Mouse (Mus musculus) hindbrain, embryonic 15.5 days (tissue): ENCODE measurements around the gene Opalin. TPM values are rescaled to one million over a fixed set of nuclear protein-coding genes. Genes with fewer than 3 reads are reported as not detected.

Experiments
- ATAC-seq: fragments of 200-750 bp; cut with Nextera tagmentation; 2 replicates; pipeline ENCODE4 v1.8.0; 2017; ENCODE audit warnings: low read depth, moderate number of reproducible peaks, moderate TSS enrichment; ENCODE audit not compliant: low FRiP score
- H3K27ac ChIP-seq: fragments of 300-500 bp; sonication (generic); replicated peaks from 2 replicates; pipeline ENCODE4 v1.5.1; 2015; ENCODE audit warnings: mild to moderate bottlenecking, inconsistent platforms
- H3K27me3 ChIP-seq: fragments of 300-500 bp; sonication (generic); 2 replicates; pipeline ENCODE4 v1.6.1; 2015; ENCODE audit warnings: control low read depth, inconsistent platforms
- H3K36me3 ChIP-seq: fragments of 300-500 bp; sonication (generic); 2 replicates; pipeline ENCODE4 v1.6.1; 2015; ENCODE audit warnings: control low read depth, inconsistent platforms
- H3K4me1 ChIP-seq: fragments of 300-500 bp; sonication (generic); replicated peaks from 2 replicates; pipeline ENCODE4 v1.6.1; 2015; ENCODE audit warnings: control low read depth, inconsistent platforms
- H3K4me2 ChIP-seq: fragments of 300-500 bp; sonication (generic); 2 replicates; pipeline ENCODE4 v1.6.1; 2015; ENCODE audit warnings: moderate library complexity, mild to moderate bottlenecking, inconsistent platforms
- H3K4me3 ChIP-seq: fragments of 300-500 bp; sonication (generic); 2 replicates; pipeline ENCODE4 v1.5.1; 2015; ENCODE audit warnings: mild to moderate bottlenecking, inconsistent platforms
- H3K9ac ChIP-seq: fragments of 300-500 bp; sonication (generic); 2 replicates; pipeline ENCODE4 v1.6.1; 2015; ENCODE audit warnings: inconsistent platforms
- H3K9me3 ChIP-seq: fragments of 300-500 bp; sonication (generic); 2 replicates; pipeline ENCODE4 v1.6.1; 2016; ENCODE audit warnings: control low read depth, inconsistent platforms
- WGBS: fragments of 180-500 bp; shearing (Covaris S2); methylation state at CpG from one replicate; pipeline ENCODE4 v1.1.7; 2015; 5-methylcytosine and 5-hydroxymethylcytosine counted together
- polyA plus RNA-seq: library from polyadenylated mRNA; unstranded; fragments of >200 nt; fragmentation: Nextera tagmentation; extraction: Ambion mirVana; gene quantifications from 2 replicates; pipeline ENCODE4 v1.2.1, GENCODE M21; 2015

Gene Opalin
- polyA plus RNA-seq, 1 experiment from 2014 or later, result not detected

DNA sequence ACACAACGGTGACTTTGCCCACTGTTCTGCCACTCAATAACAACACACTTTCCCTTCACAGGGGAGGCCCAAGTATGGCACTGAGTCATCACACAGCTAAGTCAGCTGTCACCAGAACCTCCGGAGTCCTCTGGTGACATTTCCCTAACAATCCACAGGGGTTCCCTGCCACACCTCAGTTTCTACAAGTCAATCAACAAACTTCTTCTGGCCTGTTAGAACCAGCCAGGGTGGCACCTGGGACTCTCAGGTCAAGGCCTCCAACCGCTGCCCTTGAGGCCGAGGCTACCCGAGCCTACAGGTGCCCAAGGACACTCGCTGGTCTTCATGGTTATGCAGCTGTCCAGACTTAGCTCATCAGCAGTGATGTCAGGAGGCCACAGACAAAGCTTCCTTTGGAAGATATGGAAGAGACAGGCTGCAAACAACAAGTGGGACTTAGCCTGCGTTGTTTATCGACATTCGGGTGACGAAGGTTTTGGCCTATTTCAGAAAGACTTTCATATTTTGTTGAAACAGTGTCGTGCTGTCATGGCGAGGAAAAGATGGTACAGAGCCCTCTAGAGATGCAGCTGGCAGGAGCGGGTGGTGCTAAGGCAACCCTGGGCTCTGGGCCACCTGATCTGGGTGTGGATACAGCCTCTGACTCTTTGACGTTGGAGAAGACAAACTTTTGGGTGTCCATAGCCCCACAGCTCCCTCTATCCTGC, 3.0 kb downstream of the Opalin start:
- H3K4me3 ChIP-seq, result no peak overlapping the region
- no peaks in the 10 kb centered on the region for H3K36me3 ChIP-seq
- no peaks in the 10 kb centered on the region for H3K9me3 ChIP-seq
- H3K4me2 ChIP-seq, result no peak overlapping the region
- 90% methylated on average over 14 of the region's 14 CpGs for WGBS
- no peak overlapping the region for H3K27ac ChIP-seq
- no peak overlapping the region for H3K9ac ChIP-seq
- ATAC-seq, result no peak
- H3K4me1 ChIP-seq, result no peaks in the 10 kb centered on the region
- no peaks in the 10 kb centered on the region for H3K27me3 ChIP-seq

DNA sequence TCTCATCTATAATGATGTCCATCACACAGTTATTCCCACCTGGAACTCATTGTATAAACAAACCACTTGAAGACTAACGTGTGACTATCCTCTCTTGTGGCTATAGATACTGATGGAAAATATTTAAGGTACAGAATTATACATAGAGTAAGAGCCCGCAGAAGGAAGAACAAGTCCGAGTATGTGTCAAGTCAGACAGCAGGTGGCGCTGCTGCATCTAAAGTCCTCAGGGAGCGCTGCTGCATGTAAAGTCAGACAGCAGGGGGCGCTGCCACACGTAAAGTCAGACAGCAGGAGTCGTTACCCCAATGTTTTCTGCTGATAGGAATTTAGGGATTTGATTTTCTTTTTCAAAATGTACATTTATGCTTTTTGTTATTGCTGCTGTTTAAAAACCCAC, 5.4 kb downstream of the Opalin start:
- Histone ChIP-seq H3K27me3 (no peaks in the 10 kb centered on the region), H3K4me3 (no peak overlapping the region), H3K27ac (no peak overlapping the region), H3K4me1 (no peaks in the 10 kb centered on the region), H3K36me3 (no peaks in the 10 kb centered on the region), H3K9ac (no peak overlapping the region), H3K4me2 (no peak overlapping the region), H3K9me3 (no peaks in the 10 kb centered on the region)
- ATAC-seq, result peak; percentile 37; the same call in 1 of the 2 replicates
- WGBS, result 7% methylated on average over 8 of the region's 8 CpGs

DNA sequence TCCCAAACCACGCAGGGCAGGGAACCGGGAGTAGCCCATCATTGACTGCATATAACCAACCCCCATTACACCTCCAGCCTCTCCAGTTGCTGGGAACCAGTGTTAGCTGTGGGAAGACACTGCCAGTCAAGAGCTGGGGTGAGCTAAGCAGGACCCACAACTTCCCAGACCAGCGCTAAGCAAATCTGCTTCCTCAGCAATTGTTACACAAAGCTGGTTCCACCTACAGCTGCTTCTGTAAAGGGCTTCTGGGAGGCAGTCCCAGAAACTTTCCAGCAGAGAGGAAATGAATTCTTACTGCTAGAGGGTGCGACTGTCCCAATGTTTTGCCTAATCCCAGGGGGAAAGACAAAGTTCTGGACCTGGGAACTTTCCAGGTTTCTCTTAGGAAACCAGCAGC, 22.2 kb downstream of the Opalin start:
- WGBS, result 62% methylated on average over 4 of the region's 4 CpGs
- H3K27me3 ChIP-seq, result no peaks in the 10 kb centered on the region

DNA sequence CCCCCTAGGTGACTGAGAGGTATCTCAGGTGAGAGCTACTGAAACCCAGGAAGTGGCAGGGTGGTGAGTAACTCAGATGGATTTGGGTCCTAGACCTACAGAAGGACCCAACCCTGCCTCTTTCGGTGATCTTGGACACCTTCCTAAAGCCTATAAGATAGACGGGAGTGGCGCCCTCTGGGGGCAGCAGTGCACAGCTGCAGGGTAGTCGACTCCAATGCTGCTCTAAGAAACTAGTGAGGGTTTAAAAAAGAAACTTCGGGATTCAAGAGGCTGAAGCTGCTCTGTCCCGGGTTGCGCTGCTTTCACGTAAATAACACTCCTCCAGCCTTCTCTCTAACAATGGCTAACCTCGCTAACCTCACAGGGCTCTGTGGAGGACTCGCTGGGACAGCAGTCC, 23.4 kb downstream of the Opalin start:
- Histone ChIP-seq H3K4me1 (no peaks in the 10 kb centered on the region), H3K27ac (no peak overlapping the region), H3K9me3 (no peaks in the 10 kb centered on the region), H3K36me3 (no peaks in the 10 kb centered on the region), H3K4me2 (no peak overlapping the region), H3K27me3 (no peaks in the 10 kb centered on the region), H3K4me3 (no peak overlapping the region), H3K9ac (no peak overlapping the region)
- no peak for ATAC-seq
- 41% methylated on average over 10 of the region's 10 CpGs for WGBS

More for the DNA sequence above, 22.2 kb downstream of the Opalin start:
- H3K36me3 ChIP-seq, result no peaks in the 10 kb centered on the region
- no peaks in the 10 kb centered on the region for H3K4me1 ChIP-seq
- no peak overlapping the region for H3K4me2 ChIP-seq
- no peak overlapping the region for H3K9ac ChIP-seq
- no peak overlapping the region for H3K27ac ChIP-seq
- no peaks in the 10 kb centered on the region for H3K9me3 ChIP-seq
- H3K4me3 ChIP-seq, result no peak overlapping the region
- ATAC-seq, result no peak

DNA sequence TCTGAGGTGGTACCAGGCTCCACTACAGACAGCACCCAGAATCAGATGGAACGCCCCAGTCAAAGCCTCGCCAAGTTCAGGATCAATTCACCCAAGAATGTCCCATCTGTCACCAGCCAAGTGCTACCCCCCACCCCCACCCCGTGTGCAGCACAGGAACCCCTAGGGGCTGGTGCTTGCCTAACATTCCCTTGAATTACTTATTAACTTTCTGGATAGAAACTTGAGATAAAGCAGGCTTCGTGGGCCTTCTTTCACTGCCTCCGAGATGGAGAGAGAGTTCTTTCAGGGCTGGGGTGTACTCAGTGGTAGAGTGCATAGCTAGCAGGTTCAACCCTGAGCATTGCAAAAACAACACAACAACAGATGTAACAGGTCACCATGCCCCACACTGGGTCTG, 24.7 kb downstream of the Opalin start:
- Histone ChIP-seq H3K9me3 (no peaks in the 10 kb centered on the region), H3K4me2 (no peak overlapping the region), H3K27me3 (no peaks in the 10 kb centered on the region), H3K36me3 (no peaks in the 10 kb centered on the region), H3K27ac (no peak overlapping the region), H3K4me3 (no peak overlapping the region), H3K4me1 (no peaks in the 10 kb centered on the region), H3K9ac (no peak overlapping the region)
- 51% methylated on average over 5 of the region's 5 CpGs for WGBS
- no peak for ATAC-seq

DNA sequence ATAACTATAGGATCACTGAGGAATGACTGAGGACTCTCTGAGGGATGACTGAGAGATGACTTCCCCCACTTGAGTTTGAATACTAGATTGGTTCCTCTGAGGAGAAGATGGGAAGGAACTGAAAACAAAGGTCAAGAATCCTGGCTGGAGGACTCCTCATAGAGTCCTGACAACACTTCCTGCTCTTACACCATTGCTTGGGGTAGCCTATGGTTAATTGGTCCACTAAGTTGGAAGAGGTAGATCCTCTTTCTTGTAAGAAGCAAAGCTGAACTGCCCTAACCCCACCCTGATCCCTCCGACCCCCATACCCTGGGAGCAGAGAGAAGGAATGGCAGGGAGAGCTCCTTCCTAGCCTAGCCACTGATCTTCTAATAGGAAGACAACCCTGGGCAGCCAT, 25.2 kb downstream of the Opalin start:
- WGBS, result 93% methylated on average over 1 of the region's 1 CpGs

DNA sequence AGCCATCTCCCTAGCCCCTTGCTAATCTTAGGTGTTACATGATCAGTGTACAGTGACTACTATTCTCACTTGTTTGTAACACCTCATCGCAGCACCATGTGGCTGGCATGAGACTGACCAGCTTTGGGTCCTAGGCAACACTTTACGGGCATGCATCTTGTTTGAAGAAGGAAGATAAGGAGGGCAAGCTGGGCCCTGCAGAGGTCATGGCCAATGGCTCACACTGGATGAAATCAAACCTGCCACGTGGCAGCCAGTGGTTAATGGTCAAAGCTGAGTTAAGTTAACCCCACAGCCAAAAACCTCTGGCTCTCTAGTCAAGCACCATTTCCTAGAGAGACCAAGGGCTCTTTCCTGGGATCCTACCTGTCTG, 28.7 kb downstream of the Opalin start:
- H3K4me3 ChIP-seq, result no peak overlapping the region
- no peaks in the 10 kb centered on the region for H3K36me3 ChIP-seq
- H3K4me2 ChIP-seq, result no peak overlapping the region
- no peaks in the 10 kb centered on the region for H3K4me1 ChIP-seq
- no peaks in the 10 kb centered on the region for H3K9me3 ChIP-seq
- no peak for ATAC-seq
- no peaks in the 10 kb centered on the region for H3K27me3 ChIP-seq
- no peak overlapping the region for H3K27ac ChIP-seq
- WGBS, result 85% methylated on average over 3 of the region's 3 CpGs
- H3K9ac ChIP-seq, result no peak overlapping the region

More for the DNA sequence above, 25.2 kb downstream of the Opalin start:
- no peak overlapping the region for H3K27ac ChIP-seq
- no peak for ATAC-seq
- H3K9me3 ChIP-seq, result no peaks in the 10 kb centered on the region
- H3K36me3 ChIP-seq, result no peaks in the 10 kb centered on the region
- H3K9ac ChIP-seq, result no peak overlapping the region
- no peaks in the 10 kb centered on the region for H3K4me1 ChIP-seq
- no peaks in the 10 kb centered on the region for H3K27me3 ChIP-seq
- H3K4me3 ChIP-seq, result no peak overlapping the region
- no peak overlapping the region for H3K4me2 ChIP-seq

DNA sequence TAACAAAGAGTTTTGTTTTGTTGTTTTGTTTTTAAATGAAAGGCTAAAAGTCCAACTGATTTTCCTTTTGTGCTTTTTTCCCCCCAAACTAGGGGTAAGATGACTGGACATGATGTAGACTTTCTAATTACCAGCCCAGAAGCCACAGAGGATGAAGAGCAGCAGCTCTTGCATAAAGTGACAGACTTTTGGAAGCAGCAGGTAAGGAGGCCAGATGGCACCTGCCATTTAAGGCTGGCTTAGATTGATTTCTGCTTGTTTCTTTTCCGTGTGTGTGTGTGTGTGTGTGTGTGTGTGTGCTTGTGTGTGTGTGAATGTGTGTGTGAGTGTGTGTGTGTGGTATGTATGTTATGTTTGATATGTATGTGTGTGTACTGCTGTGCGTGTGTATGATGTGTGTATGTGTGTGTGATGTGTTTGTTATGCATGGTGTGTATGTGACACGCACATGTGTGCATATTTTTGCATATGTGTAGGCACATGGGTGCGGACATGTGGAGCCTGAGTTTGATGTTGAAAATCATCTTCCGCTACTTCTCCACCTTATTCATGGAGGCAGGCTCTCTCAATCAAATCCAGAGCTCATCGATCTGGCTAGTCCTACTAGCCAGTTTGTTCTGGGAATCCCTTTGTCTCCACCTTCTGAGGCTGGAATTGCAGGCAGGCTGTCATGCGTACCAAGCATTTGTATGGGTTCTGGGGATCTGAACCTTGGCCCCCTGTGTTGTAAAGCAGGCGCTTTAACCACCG, 29.3 kb downstream of the Opalin start:
- WGBS, result 79% methylated on average over 9 of the region's 9 CpGs
- Histone ChIP-seq H3K4me1 (no peaks in the 10 kb centered on the region), H3K4me3 (no peak overlapping the region), H3K9ac (no peak overlapping the region), H3K9me3 (no peaks in the 10 kb centered on the region), H3K4me2 (no peak overlapping the region), H3K36me3 (no peaks in the 10 kb centered on the region), H3K27ac (no peak overlapping the region), H3K27me3 (no peaks in the 10 kb centered on the region)
- ATAC-seq, result no peak

DNA sequence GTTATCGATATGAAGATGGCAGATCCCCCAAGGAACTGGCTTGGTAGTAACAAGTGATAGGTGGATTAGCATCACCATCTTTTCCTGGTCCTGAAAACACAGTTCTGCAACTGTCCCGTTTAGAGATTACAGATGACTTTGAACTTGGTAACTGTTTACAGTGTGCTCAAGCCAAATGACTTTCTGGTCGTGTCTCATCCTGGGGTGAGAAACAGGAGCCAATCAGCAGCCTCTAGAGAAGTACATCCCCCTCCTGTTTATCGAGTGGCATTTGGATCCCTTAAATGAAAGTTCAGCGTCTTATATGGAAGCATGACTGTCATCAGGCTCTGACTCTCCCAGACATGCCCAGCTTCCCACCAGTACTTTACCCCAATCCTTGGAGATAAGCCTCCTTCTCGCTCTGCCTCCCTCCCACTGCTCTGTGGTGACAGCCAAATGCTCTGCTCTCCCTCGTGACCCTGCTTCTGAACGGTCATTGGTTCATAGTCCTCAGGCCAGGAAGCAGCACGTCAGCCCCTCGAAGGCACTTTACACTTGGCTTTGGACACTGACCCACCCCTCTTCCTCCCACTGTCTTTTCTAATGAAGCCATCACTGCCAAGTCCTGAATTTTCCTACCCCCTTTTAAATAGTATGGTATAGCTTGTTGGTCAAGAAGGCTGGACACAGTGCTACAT, 31.7 kb downstream of the Opalin start:
- Histone ChIP-seq H3K9me3 (no peaks in the 10 kb centered on the region), H3K4me1 (no peaks in the 10 kb centered on the region), H3K27ac (no peak overlapping the region), H3K27me3 (no peaks in the 10 kb centered on the region), H3K4me2 (no peak overlapping the region), H3K36me3 (no peaks in the 10 kb centered on the region), H3K9ac (no peak overlapping the region), H3K4me3 (no peak overlapping the region)
- no peak for ATAC-seq
- 61% methylated on average over 10 of the region's 10 CpGs for WGBS

DNA sequence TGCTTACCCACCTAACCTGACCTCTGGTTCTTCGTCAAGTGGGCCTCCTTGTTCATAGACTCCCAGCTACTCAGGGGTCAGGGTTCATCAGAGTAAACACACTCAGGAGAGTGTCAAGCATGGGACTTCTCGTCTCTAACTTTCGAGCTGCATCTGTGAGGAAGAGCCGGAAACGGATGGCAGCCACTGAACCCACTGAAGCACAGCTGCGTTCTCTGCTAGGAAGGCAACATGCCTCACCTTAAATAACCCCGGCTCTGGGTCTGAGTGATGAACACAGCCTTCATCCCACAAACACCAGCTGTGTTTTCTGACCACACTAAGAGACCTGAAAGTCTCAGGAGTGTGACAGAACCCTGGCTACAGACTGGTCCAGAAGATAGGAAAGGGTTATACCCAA, 37.8 kb downstream of the Opalin start:
- H3K36me3 ChIP-seq, result no peaks in the 10 kb centered on the region
- H3K27ac ChIP-seq, result no peak overlapping the region
- H3K4me3 ChIP-seq, result no peak overlapping the region
- WGBS, result 91% methylated on average over 7 of the region's 7 CpGs
- no peak overlapping the region for H3K4me2 ChIP-seq
- ATAC-seq, result no peak
- H3K4me1 ChIP-seq, result no peaks in the 10 kb centered on the region
- H3K27me3 ChIP-seq, result no peaks in the 10 kb centered on the region
- no peaks in the 10 kb centered on the region for H3K9me3 ChIP-seq
- H3K9ac ChIP-seq, result no peak overlapping the region

DNA sequence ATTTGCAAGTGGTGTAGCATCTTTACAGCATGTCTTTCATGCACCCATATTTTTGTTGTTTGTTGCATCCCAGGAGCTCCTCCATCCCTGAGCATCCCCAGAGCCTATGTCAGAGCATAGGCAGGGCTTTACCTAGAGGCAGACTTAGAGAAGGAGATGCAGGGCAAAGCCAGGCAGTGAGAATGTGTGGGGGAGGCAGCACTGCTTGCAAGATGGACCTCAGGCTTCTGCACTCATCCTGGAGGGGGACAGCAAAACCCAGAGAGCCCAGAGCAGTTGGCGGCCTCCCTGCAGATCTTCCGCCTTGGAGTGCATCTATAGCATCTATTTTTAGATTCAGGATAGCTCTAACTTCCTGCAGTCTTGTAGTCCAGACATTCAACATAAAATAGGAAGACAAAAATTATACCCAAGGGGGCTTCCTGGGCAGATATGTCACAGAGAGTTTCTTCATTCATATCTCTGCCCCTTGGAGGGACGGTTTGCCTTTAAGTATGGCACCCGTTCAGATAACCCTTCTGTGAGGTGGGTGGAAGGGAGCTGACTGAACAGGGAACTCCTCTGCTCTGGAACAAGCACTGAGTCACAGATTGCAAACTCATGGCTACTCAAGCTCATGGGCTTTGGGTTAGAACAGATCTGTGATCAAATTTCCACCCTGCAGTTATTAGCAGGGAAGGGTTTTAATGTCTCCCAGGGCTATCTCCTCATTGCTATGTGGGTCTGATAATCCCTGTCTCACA, 40.9 kb downstream of the Opalin start:
- Histone ChIP-seq H3K9ac (no peak overlapping the region), H3K9me3 (no peaks in the 10 kb centered on the region), H3K4me2 (no peak overlapping the region), H3K27me3 (no peaks in the 10 kb centered on the region), H3K36me3 (no peaks in the 10 kb centered on the region), H3K4me1 (no peaks in the 10 kb centered on the region), H3K4me3 (no peak overlapping the region), H3K27ac (no peak overlapping the region)
- no peak for ATAC-seq
- WGBS, result 76% methylated on average over 4 of the region's 4 CpGs

DNA sequence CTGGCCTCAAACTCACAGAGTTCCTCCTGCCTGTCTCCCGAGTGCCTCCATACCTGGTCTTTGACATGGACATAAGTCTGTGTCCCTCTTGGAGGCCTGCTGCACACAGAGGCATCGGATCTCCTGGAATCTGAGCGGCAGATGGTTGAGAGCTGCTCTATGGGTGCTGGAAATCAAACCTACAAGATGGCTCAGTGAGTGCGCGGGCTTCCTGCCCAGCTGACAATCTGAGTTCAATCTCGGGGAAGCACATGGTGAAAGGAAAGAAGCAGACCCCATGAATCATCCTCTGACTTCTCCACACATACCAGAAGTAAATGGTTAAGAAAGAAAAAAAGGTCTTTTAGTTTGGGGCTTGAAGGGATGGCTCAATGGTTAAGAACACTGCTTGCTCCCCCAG, 45.0 kb downstream of the Opalin start:
- 89% methylated on average over 6 of the region's 6 CpGs for WGBS
- H3K4me3 ChIP-seq, result no peak overlapping the region
- H3K27ac ChIP-seq, result no peak overlapping the region
- no peak for ATAC-seq
- H3K4me1 ChIP-seq, result no peaks in the 10 kb centered on the region
- H3K36me3 ChIP-seq, result no peaks in the 10 kb centered on the region
- no peaks in the 10 kb centered on the region for H3K9me3 ChIP-seq
- no peaks in the 10 kb centered on the region for H3K27me3 ChIP-seq
- no peak overlapping the region for H3K4me2 ChIP-seq
- no peak overlapping the region for H3K9ac ChIP-seq
